8 mouse cellular contexts compared by ENCODE assay signal in genomic region chr6:100288016-100288729, GRCm38 (mm10). TPM values are rescaled to one million over a fixed set of nuclear protein-coding genes. Genes with fewer than 3 reads are reported as not detected.
A peak's percentile ranks its signal among the peaks of the same experiment; 100 is the strongest.
DNase-seq lines count a peak whose midpoint lies in the region; ATAC-seq and TF ChIP-seq lines count a peak whose summit lies in the region.

No protein-coding gene starts in this region.

- peak overlapping the region; percentile 65 to 92 for H3K4me3 ChIP-seq in ES-E14 (ENCODE audit: insufficient read depth in 1 of 2, low read depth in 1 of 2, low read length in 2 of 2, poor library complexity in 1 of 2, severe bottlenecking in 1 of 2)
- peak overlapping the region; percentile 80 for H3K4me3 ChIP-seq in kidney, postnatal 0 days (replicated peaks; ENCODE audit: low read depth, low read length)

- 0 out of 2 replicates have a peak, but pooled peaks have one; percentile 1 for TF ChIP-seq CTCF in kidney, postnatal 0 days (IDR thresholded peaks at IDR 0.05; ENCODE audit: low read depth)

- peak overlapping the region; percentile 94 for H3K4me2 ChIP-seq in kidney, postnatal 0 days (ENCODE audit: low read length)

- ATAC-seq in kidney, postnatal 0 days (replicated peaks; ENCODE audit: low FRiP score, low read depth), result 0 out of 2 replicates have a peak, but pooled peaks have one; percentile 2
- ATAC-seq in megakaryocyte progenitor cell, adult 5-6 weeks (replicated peaks; ENCODE audit: poor library complexity), result peak; percentile 33

- peak; percentile 13 to 31 for DNase-seq in kidney, adult 8-10 months
- DNase-seq in kidney, adult 11 months, result no peak
- no peak for DNase-seq in ES-E14 (ENCODE audit: low read depth, low spot score)
- peak; percentile 60 to 69 for DNase-seq in cerebellum, postnatal 14 days
- peak; percentile 18 for DNase-seq in heart, adult 8-10 months (ENCODE audit: low spot score)
- peak; percentile 28 for DNase-seq in kidney, postnatal 0 days (ENCODE audit: low spot score)
- DNase-seq in spleen, postnatal 4 days (ENCODE audit: low spot score in 2 of 2), result peak; percentile 56 to 71

- H3K9ac ChIP-seq in ES-E14 (ENCODE audit: insufficient read depth, low read depth, low read length, poor library complexity, severe bottlenecking), result peak overlapping the region; percentile 88
- peak overlapping the region; percentile 88 for H3K9ac ChIP-seq in kidney, postnatal 0 days (ENCODE audit: low read depth, low read length)

- H3K27me3 ChIP-seq in kidney, postnatal 0 days (ENCODE audit: insufficient read depth, low read length), result no peaks in the 10 kb centered on the region

- peaks cover 3% of the 10 kb centered on the region for H3K36me3 ChIP-seq in ES-E14 (ENCODE audit: control insufficient read depth, insufficient read depth, low read length, poor library complexity, severe bottlenecking)
- H3K36me3 ChIP-seq in kidney, postnatal 0 days (ENCODE audit: insufficient read depth, low read length), result no peaks in the 10 kb centered on the region

- H3K27ac ChIP-seq in ES-E14 (ENCODE audit: insufficient read depth, low read depth, low read length, poor library complexity, severe bottlenecking), result peak overlapping the region; percentile 98
- H3K27ac ChIP-seq in kidney, postnatal 0 days, result 0 out of 2 replicates have a peak overlapping the region, but pooled peaks have one; percentile 95

- WGBS in kidney, postnatal 0 days, result 4% methylated on average over 23 of the region's 23 CpGs

- H3K4me1 ChIP-seq in ES-E14 (ENCODE audit: control insufficient read depth in 2 of 2, insufficient read depth in 2 of 2, low read length in 2 of 2, poor library complexity in 1 of 2), result peaks cover 11 to 15% of the 10 kb centered on the region in 2 experiments
- H3K4me1 ChIP-seq in kidney, postnatal 0 days (replicated peaks; ENCODE audit: insufficient read depth, low read length), result peaks cover 10% of the 10 kb centered on the region

- H3K9me3 ChIP-seq in ES-E14 (ENCODE audit: control insufficient read depth, insufficient read depth, low read depth, low read length), result no peaks in the 10 kb centered on the region
- H3K9me3 ChIP-seq in kidney, postnatal 0 days (replicated peaks; ENCODE audit: low read length), result no peaks in the 10 kb centered on the region

- in situ Hi-C loops in ES-E14 (cut with MboI; ENCODE audit: low sequenced_read_pairs in 2 of 2, unreplicated experiment in 2 of 2), result no loop called here

TF ChIP-seq in ES-E14, 5 proteins besides CTCF, POLR2A, EP300 and RAD21:
- TF ChIP-seq MAFK (IDR thresholded peaks at IDR 0.05; ENCODE audit: insufficient read depth, low read depth, low read length) (no peak), ZNF384 (IDR thresholded peaks at IDR 0.05; ENCODE audit: low read depth, low read length) (no peak), CHD2 (IDR thresholded peaks at IDR 0.05; ENCODE audit: low read depth, low read length) (no peak), HCFC1 (IDR thresholded peaks at IDR 0.05; ENCODE audit: borderline replicate concordance, insufficient read depth, low read length) (no peak), ZC3H11A (IDR thresholded peaks at IDR 0.05; ENCODE audit: borderline replicate concordance, low read depth, low read length) (no peak)

RNA-seq across cellular contexts. Expression of gene Rybp, which starts 0.9 kb away (rescaled TPM):
- total RNA-seq in ES-E14 (2012; rRNA removed), result 67.5 and 71.9 TPM in 2 replicates
- total RNA-seq in heart, adult 8-10 months (2022), result 10 to 100 TPM in 2 of 4 experiments, 1 to 10 TPM in 2; 9.6 to 11.9 (median 10.5) TPM
- 14.4 and 18.8 TPM in 2 replicates for polyA plus RNA-seq in kidney, postnatal 0 days (2015; fragmentation: Nextera tagmentation; extraction: Ambion mirVana)
- 29.9 and 34.5 TPM in 2 replicates for total RNA-seq in megakaryocyte progenitor cell, adult 5-6 weeks (2015)
- total RNA-seq in megakaryocyte progenitor cell, adult 5-6 weeks (2017), result 15.4 and 37.0 TPM in 2 replicates

Comparison
In these comparisons a context has a peak if more than half of its experiments do, and no peak if none do; other contexts are left out.
1. DNase-seq: peak in kidney, adult 8-10 months (2 of 2), cerebellum, postnatal 14 days (2 of 2), heart, adult 8-10 months (single experiment), kidney, postnatal 0 days (single experiment) and spleen, postnatal 4 days (2 of 2); none in kidney, adult 11 months (single experiment) and ES-E14 (single experiment).